Mouse (Mus musculus): ENCODE results near the gene Mkln1.

Gene Mkln1

GRCm38 (mm10) chr6:31519001-31519471, 120.5 kb downstream of the Mkln1 start:
- peak; percentile 38 for DNase-seq

- DNase-seq: no peak
Measured at GRCm38 (mm10) chr6:31520486-31521215, 122.1 kb downstream of the Mkln1 start.

GRCm38 (mm10) chr6:31521491-31522355, 123.2 kb downstream of the Mkln1 start:
- DNase-seq: no peak

GRCm38 (mm10) chr6:31522478-31522877, 123.9 kb downstream of the Mkln1 start:
- no peak for DNase-seq

GRCm38 (mm10) chr6:31523039-31523438, 124.5 kb downstream of the Mkln1 start:
- no peak for DNase-seq

- no peak for DNase-seq
Measured at GRCm38 (mm10) chr6:31523657-31524056, 125.1 kb downstream of the Mkln1 start.

GRCm38 (mm10) chr6:31524121-31524520, 125.6 kb downstream of the Mkln1 start:
- DNase-seq: no peak

GRCm38 (mm10) chr6:31524647-31525046, 126.1 kb downstream of the Mkln1 start:
- DNase-seq: no peak

GRCm38 (mm10) chr6:31525231-31525900, 126.8 kb downstream of the Mkln1 start:
- DNase-seq: peak; percentile 40

GRCm38 (mm10) chr6:31526929-31527328, 128.4 kb downstream of the Mkln1 start:
- DNase-seq: no peak

- DNase-seq: peak; percentile 51
Measured at GRCm38 (mm10) chr6:31527897-31528296, 129.4 kb downstream of the Mkln1 start.

GRCm38 (mm10) chr6:31528339-31528738, 129.8 kb downstream of the Mkln1 start:
- DNase-seq: no peak

GRCm38 (mm10) chr6:31531880-31532279, 133.3 kb downstream of the Mkln1 start:
- peak; percentile 24 for DNase-seq

- no peak for DNase-seq
Measured at GRCm38 (mm10) chr6:31534705-31535104, 136.2 kb downstream of the Mkln1 start.

- DNase-seq: no peak
Measured at GRCm38 (mm10) chr6:31537193-31537592, 138.7 kb downstream of the Mkln1 start.

GRCm38 (mm10) chr6:31538112-31538511, 139.6 kb downstream of the Mkln1 start:
- no peak for DNase-seq

GRCm38 (mm10) chr6:31540018-31540417, 141.5 kb downstream of the Mkln1 start:
- no peak for DNase-seq

- DNase-seq: peak; percentile 66
Measured at GRCm38 (mm10) chr6:31544318-31544717, 145.8 kb downstream of the Mkln1 start.

GRCm38 (mm10) chr6:31549361-31550051, 151.0 kb downstream of the Mkln1 start:
- peak; percentile 50 for DNase-seq

GRCm38 (mm10) chr6:31550876-31551532, 152.5 kb downstream of the Mkln1 start:
- peak; percentile 50 for DNase-seq

- DNase-seq: no peak
Measured at GRCm38 (mm10) chr6:31556460-31557100, 158.0 kb downstream of the Mkln1 start.
